Mouse (Mus musculus): Measurements from ENCODE around the gene Ets1. TPM values are rescaled to one million over a fixed set of nuclear protein-coding genes. Genes with fewer than 3 reads are reported as not detected.

Ets1 gene
- polyA plus RNA-seq, 1 experiment = 0.09 TPM

DNA sequence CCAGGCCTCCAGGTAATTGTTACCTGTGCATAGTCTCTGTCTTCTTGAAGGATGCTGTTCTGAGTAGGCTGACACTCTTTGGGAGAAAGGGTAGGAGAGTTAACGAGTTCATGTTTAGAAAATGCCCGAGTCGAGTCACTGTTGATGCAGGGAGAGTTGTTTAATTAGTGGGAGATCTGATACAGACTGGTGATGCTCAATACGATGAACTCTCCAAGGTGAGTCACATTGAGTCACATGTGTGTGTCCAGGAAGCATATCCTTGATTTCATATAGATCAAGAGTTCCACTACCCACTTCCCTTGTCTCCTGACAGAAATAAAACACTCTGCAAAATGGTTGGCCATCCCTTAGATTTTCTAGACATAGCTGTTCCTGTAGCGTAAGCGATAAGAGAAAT, 72.5 kb downstream of the Ets1 start:
- Histone ChIP-seq H3K9me3 (no peaks in the 10 kb centered on the region), H3K4me3 (replicated peaks) (no peak overlapping the region), H3K4me1 (peaks cover 26% of the 10 kb centered on the region), H3K36me3 (replicated peaks; ENCODE audit: low read length) (no peaks in the 10 kb centered on the region), H3K27me3 (replicated peaks) (peaks cover 37% of the 10 kb centered on the region)
- TF ChIP-seq GATA1 (IDR thresholded peaks at IDR 0.05; ENCODE audit: borderline replicate concordance, low read length) (no peak), FLI1 (IDR thresholded peaks at IDR 0.05; ENCODE audit: low read length) (no peak)

GRCm38 (mm10) chr9:32709359-32709758, 73.3 kb downstream of the Ets1 start:
- TF ChIP-seq FLI1 (IDR thresholded peaks at IDR 0.05; ENCODE audit: low read length) (no peak), GATA1 (IDR thresholded peaks at IDR 0.05; ENCODE audit: borderline replicate concordance, low read length) (no peak)
- Histone ChIP-seq H3K4me1 (peaks cover 26% of the 10 kb centered on the region), H3K9me3 (no peaks in the 10 kb centered on the region), H3K27me3 (replicated peaks) (peaks cover 42% of the 10 kb centered on the region), H3K4me3 (replicated peaks) (peak overlapping the region; percentile 68), H3K36me3 (replicated peaks; ENCODE audit: low read length) (no peaks in the 10 kb centered on the region)

GRCm38 (mm10) chr9:32709764-32710734, 74.0 kb downstream of the Ets1 start:
- Histone ChIP-seq H3K36me3 (replicated peaks; ENCODE audit: low read length) (no peaks in the 10 kb centered on the region), H3K4me1 (peaks cover 26% of the 10 kb centered on the region), H3K9me3 (no peaks in the 10 kb centered on the region), H3K4me3 (replicated peaks) (peak overlapping the region; percentile 68), H3K27me3 (replicated peaks) (peaks cover 45% of the 10 kb centered on the region)
- no peak for TF ChIP-seq FLI1 (IDR thresholded peaks at IDR 0.05; ENCODE audit: low read length)
- no peak for TF ChIP-seq GATA1 (IDR thresholded peaks at IDR 0.05; ENCODE audit: borderline replicate concordance, low read length)

GRCm38 (mm10) chr9:32710987-32711652, 75.1 kb downstream of the Ets1 start:
- H3K4me1 ChIP-seq = peaks cover 26% of the 10 kb centered on the region
- H3K36me3 ChIP-seq (replicated peaks; ENCODE audit: low read length) = no peaks in the 10 kb centered on the region
- H3K27me3 ChIP-seq (replicated peaks) = peaks cover 39% of the 10 kb centered on the region

DNA sequence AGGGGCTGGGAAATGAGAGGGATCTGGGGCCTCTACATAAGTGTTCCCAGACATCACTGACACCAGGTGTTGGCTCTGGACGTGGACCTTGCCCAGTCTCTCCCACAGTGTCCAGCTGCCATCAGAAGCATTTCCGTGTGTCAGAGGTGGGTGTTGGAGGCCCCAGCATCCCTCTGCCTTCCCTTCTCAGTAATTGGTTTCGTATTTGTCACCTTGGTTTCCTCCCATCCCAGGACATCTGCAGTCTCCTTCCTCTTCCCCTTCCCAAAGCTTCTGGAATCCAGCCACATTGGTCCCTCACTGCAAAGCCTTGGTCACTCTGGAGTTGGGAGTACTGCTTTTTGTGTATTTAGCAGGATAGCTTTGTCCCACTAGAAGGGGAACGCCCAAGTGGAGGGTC, 75.7 kb downstream of the Ets1 start:
- H3K4me3 ChIP-seq (replicated peaks) = no peak overlapping the region
- H3K36me3 ChIP-seq (replicated peaks; ENCODE audit: low read length) = no peaks in the 10 kb centered on the region
- H3K4me1 ChIP-seq = peaks cover 27% of the 10 kb centered on the region
- H3K27me3 ChIP-seq (replicated peaks) = peaks cover 38% of the 10 kb centered on the region
- no peak for TF ChIP-seq FLI1 (IDR thresholded peaks at IDR 0.05; ENCODE audit: low read length)
- no peak for TF ChIP-seq GATA1 (IDR thresholded peaks at IDR 0.05; ENCODE audit: borderline replicate concordance, low read length)
- no peaks in the 10 kb centered on the region for H3K9me3 ChIP-seq

More at GRCm38 (mm10) chr9:32710987-32711652, 75.1 kb downstream of the Ets1 start:
- no peak for TF ChIP-seq GATA1 (IDR thresholded peaks at IDR 0.05; ENCODE audit: borderline replicate concordance, low read length)
- TF ChIP-seq FLI1 (IDR thresholded peaks at IDR 0.05; ENCODE audit: low read length) = no peak
- Histone ChIP-seq H3K9me3 (no peaks in the 10 kb centered on the region), H3K4me3 (replicated peaks) (no peak overlapping the region)

GRCm38 (mm10) chr9:32712383-32712910, 76.4 kb downstream of the Ets1 start:
- H3K9me3 ChIP-seq = no peaks in the 10 kb centered on the region
- TF ChIP-seq FLI1 (IDR thresholded peaks at IDR 0.05; ENCODE audit: low read length) (no peak), GATA1 (IDR thresholded peaks at IDR 0.05; ENCODE audit: borderline replicate concordance, low read length) (no peak)
- H3K27me3 ChIP-seq (replicated peaks) = peaks cover 45% of the 10 kb centered on the region
- H3K36me3 ChIP-seq (replicated peaks; ENCODE audit: low read length) = no peaks in the 10 kb centered on the region
- peaks cover 27% of the 10 kb centered on the region for H3K4me1 ChIP-seq
- H3K4me3 ChIP-seq (replicated peaks) = no peak overlapping the region

DNA sequence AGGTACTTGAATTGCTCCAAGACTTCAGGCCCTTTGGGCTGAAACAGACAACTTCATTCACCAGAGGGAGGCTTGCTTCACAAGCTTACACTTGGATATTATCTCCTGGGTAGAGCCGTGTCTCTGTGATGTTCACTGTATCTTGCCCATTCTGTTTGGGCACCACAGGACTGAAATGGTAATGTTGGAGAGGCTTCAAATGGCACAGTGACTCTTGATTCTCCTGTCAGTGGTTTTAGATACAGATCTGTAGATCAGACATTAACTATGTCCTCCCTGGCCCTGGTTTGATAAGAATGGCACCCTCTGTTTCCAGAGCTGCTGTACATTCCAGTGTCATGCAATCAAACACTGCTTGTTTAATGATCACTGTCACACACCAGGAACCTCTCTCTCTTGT, 77.1 kb downstream of the Ets1 start:
- Histone ChIP-seq H3K4me3 (replicated peaks) (no peak overlapping the region), H3K27me3 (replicated peaks) (peaks cover 49% of the 10 kb centered on the region), H3K9me3 (no peaks in the 10 kb centered on the region), H3K36me3 (replicated peaks; ENCODE audit: low read length) (no peaks in the 10 kb centered on the region), H3K4me1 (peaks cover 27% of the 10 kb centered on the region)
- TF ChIP-seq FLI1 (IDR thresholded peaks at IDR 0.05; ENCODE audit: low read length) = no peak
- no peak for TF ChIP-seq GATA1 (IDR thresholded peaks at IDR 0.05; ENCODE audit: borderline replicate concordance, low read length)

DNA sequence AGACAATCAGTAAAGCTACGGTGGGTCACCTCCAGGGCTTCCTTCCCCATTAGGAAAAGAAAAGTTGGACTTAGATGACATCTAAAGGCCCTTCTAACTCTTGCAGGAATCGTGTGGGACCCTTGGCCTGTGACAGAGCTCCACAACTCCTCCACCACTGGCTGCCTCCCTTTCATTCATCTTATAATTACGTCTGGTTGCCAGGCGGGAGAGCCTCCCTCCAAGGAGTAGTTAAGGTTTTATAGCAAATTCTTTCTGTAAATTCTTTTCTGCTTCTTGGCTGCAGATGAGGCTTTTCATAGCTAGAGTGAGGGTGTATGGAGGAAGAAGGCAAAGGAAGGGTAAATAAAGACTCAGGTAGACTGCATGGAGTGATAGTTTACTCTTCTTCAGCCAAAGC, 77.8 kb downstream of the Ets1 start:
- no peaks in the 10 kb centered on the region for H3K36me3 ChIP-seq (replicated peaks; ENCODE audit: low read length)
- peaks cover 51% of the 10 kb centered on the region for H3K27me3 ChIP-seq (replicated peaks)

DNA sequence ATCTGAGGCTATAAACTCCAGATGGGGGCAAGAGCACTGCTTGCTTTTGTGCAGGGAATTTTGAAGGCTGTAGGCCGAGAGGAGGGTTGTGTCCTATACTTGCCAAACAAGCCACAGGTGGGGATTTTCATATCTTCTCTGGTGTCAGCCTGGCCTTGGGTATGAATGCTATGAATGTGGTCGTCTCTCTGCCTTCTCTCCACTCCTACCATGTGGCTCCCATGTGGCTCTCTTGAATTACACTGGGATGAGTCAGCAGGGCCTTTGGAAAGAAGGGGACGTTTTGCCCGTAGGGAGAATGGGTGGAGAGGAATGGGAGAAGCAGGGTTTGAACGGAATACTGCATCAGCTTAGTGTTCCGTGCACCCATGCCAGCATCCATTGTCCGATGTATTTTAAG, 78.5 kb downstream of the Ets1 start:
- Histone ChIP-seq H3K4me1 (peaks cover 23% of the 10 kb centered on the region), H3K9me3 (no peaks in the 10 kb centered on the region), H3K36me3 (replicated peaks; ENCODE audit: low read length) (no peaks in the 10 kb centered on the region), H3K4me3 (replicated peaks) (no peak overlapping the region), H3K27me3 (replicated peaks) (peaks cover 55% of the 10 kb centered on the region)
- TF ChIP-seq FLI1 (IDR thresholded peaks at IDR 0.05; ENCODE audit: low read length) (no peak), GATA1 (IDR thresholded peaks at IDR 0.05; ENCODE audit: borderline replicate concordance, low read length) (no peak)

More for the DNA sequence above, 77.8 kb downstream of the Ets1 start:
- TF ChIP-seq GATA1 (IDR thresholded peaks at IDR 0.05; ENCODE audit: borderline replicate concordance, low read length) = no peak
- no peak for TF ChIP-seq FLI1 (IDR thresholded peaks at IDR 0.05; ENCODE audit: low read length)
- Histone ChIP-seq H3K4me3 (replicated peaks) (no peak overlapping the region), H3K4me1 (peaks cover 27% of the 10 kb centered on the region), H3K9me3 (no peaks in the 10 kb centered on the region)
